Mouse (Mus musculus) lung, postnatal 0 days (tissue): Measurements from ENCODE around the gene Vmn2r28. TPM values are rescaled to one million over a fixed set of nuclear protein-coding genes. Genes with fewer than 3 reads are reported as not detected.
"Not testable (repeated sequence)": the region's sequence is repeated elsewhere in the genome, so short reads cannot be mapped to it uniquely, and the experiment has no call there.

Experiments
- ATAC-seq: fragments of 200-750 bp; cut with Nextera tagmentation; 2 replicates; pipeline ENCODE4 v1.8.0; 2017; ENCODE audit warnings: moderate library complexity
- DNase-seq: peaks from one replicate; pipeline ENCODE4 v3.0.0-alpha.2; 2016; ENCODE audit warnings: low spot score
- H3K27ac ChIP-seq: fragments of 300-500 bp; sonication (generic); 2 replicates; pipeline ENCODE4 v1.5.1; 2014; ENCODE audit warnings: antibody characterized with exemption, mild to moderate bottlenecking, low read length, mixed read lengths
- H3K27me3 ChIP-seq: fragments of 300-500 bp; sonication (generic); replicated peaks from 2 replicates; pipeline ENCODE4 v1.6.1; 2014; ENCODE audit warnings: low read length, mixed read lengths; ENCODE audit not compliant: insufficient read depth
- H3K36me3 ChIP-seq: fragments of 300-500 bp; sonication (generic); 2 replicates; pipeline ENCODE4 v1.6.1; 2014; ENCODE audit warnings: low read length, mixed read lengths; ENCODE audit not compliant: insufficient read depth
- H3K4me1 ChIP-seq: fragments of 300-500 bp; sonication (generic); 2 replicates; pipeline ENCODE4 v1.6.1; 2014; ENCODE audit warnings: antibody characterized with exemption, low read depth, low read length, mixed read lengths; ENCODE audit not compliant: insufficient read depth
- H3K4me2 ChIP-seq: fragments of 300-500 bp; sonication (generic); replicated peaks from 2 replicates; pipeline ENCODE4 v1.6.1; 2014; ENCODE audit warnings: low read depth, mild to moderate bottlenecking, low read length, moderate library complexity, mixed read lengths
- H3K4me3 ChIP-seq: fragments of 300-500 bp; sonication (generic); 2 replicates; pipeline ENCODE4 v1.5.1; 2014; ENCODE audit warnings: low read depth, low read length
- H3K9ac ChIP-seq: fragments of 300-500 bp; sonication (generic); replicated peaks from 2 replicates; pipeline ENCODE4 v1.6.1; 2014; ENCODE audit warnings: low read depth, mild to moderate bottlenecking
- H3K9me3 ChIP-seq: fragments of 300-500 bp; sonication (generic); 2 replicates; pipeline ENCODE4 v1.6.1; 2016; ENCODE audit warnings: low read length, mixed read lengths
- CTCF ChIP-seq: IDR thresholded peaks from 2 replicates; pipeline ENCODE4 v1.5.1; 2016; ENCODE audit warnings: antibody characterized with exemption, mild to moderate bottlenecking
- EP300 ChIP-seq: IDR thresholded peaks from 2 replicates; pipeline ENCODE4 v1.6.1; 2016; ENCODE audit warnings: antibody characterized with exemption, mild to moderate bottlenecking, control low read depth
- WGBS: fragments of 180-500 bp; shearing (Covaris S2); extraction: QIAGEN DNeasy Blood & Tissue Kit; methylation state at CpG from one replicate; pipeline ENCODE4 v1.1.7; 2014; 5-methylcytosine and 5-hydroxymethylcytosine counted together
- polyA plus RNA-seq: library from polyadenylated mRNA; unstranded; fragments of >200 nt; fragmentation: Nextera tagmentation; extraction: Ambion mirVana; gene quantifications from 2 replicates; pipeline ENCODE4 v1.2.1, GENCODE M21; 2015

Vmn2r28 gene
- not detected in 2 replicates for polyA plus RNA-seq

DNA sequence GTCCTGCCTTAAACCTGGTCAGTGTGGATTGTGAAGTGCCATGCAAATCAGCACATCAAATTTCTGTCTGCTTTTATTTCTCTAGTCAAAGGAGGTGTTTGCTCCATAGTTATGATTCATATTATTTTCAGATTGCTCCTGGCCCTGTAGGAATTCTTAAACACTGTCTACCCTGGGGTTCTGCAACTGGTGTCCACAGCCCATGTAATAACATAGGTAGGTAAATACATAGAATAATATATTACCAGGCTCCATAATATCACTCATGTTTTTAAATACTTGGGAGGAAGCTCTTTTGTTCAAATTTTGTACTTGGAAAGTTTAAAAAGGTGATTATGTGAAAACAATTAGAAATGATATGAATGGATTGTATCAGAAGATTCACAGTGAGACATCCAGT, at the start of gene Vmn2r28:
Vmn2r28 (minus strand) TSS at position 101 of the 400 bp plus-strand sequence.
- ATAC-seq, DNase-seq, H3K4me3 ChIP-seq, H3K9ac ChIP-seq, H3K36me3 ChIP-seq, H3K9me3 ChIP-seq, H3K4me2 ChIP-seq, H3K27ac ChIP-seq, H3K27me3 ChIP-seq, H3K4me1 ChIP-seq: not testable (repeated sequence)

DNA sequence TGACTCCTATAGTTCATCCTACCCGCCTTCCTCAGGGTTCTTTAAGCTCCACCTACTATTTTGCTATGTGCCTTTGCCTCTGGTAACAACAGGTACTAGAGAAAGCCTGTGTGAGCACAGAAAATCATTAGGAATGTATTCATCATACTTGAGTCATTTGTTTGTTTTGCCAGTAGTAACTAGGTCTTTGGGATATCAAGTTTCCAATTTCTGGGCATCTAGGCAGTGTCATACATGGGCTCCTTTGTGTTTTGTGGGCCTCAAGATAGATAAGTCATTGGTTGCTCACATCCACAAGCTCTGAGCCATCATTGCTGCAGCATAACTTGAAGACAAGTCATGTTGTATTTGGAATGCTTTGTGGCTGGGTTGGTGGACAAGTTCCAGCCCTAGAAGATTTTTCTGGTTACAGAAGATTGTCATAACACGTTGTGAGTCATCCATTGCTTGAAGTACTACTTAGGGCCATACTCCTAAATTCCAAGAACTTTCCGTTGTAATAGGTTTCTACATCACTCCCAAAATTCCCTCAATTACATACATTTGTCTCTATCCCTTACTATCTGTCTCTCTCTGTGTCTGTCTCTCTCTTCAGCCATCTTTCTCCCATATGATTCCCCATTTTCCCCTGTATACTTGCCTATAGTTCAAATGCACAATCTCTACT, 47.1 kb upstream of the Vmn2r28 start:
- WGBS: 46% methylated on average over 3 of the region's 3 CpGs
- not testable (repeated sequence) for H3K36me3 ChIP-seq, H3K9me3 ChIP-seq, H3K27me3 ChIP-seq, H3K4me3 ChIP-seq, H3K4me2 ChIP-seq, H3K4me1 ChIP-seq, H3K27ac ChIP-seq, DNase-seq, H3K9ac ChIP-seq, ATAC-seq

DNA sequence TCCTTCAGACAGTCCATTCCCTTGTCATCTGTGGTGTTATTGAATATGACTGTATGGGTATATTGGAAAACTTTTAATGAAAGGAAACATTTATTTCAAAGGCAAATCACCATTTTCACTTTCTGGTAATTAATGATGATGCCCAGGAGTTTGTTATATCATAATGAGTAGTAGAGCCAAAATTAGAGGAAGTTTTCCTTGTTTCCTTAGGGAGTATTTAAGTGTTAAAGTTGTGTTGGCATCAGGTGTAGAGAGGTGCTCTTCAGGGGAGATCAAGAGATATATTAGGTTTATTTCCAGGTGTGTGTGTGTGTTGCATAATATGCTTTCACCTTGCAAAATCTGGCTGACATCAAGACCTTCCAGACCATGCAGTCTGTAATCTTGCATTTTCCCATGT, 37.1 kb downstream of the Vmn2r28 start, which contains the start of gene Vmn1r59:
Vmn1r59 (minus strand) TSS at position 101 of the 400 bp plus-strand sequence.
- H3K36me3 ChIP-seq: no peaks in the 10 kb centered on the region
- H3K27ac ChIP-seq: no peak within 1 kb of the TSS
- H3K4me2 ChIP-seq: no peak within 1 kb of the TSS
- TF ChIP-seq EP300: no peak
- no peak for TF ChIP-seq CTCF
- H3K9me3 ChIP-seq: no peaks in the 10 kb centered on the region
- H3K4me3 ChIP-seq: no peak within 1 kb of the TSS
- no peaks in the 10 kb centered on the region for H3K27me3 ChIP-seq
- DNase-seq (no peak), ATAC-seq (no peak)
- no peak within 1 kb of the TSS for H3K9ac ChIP-seq
- H3K4me1 ChIP-seq: no peaks in the 10 kb centered on the region

DNA sequence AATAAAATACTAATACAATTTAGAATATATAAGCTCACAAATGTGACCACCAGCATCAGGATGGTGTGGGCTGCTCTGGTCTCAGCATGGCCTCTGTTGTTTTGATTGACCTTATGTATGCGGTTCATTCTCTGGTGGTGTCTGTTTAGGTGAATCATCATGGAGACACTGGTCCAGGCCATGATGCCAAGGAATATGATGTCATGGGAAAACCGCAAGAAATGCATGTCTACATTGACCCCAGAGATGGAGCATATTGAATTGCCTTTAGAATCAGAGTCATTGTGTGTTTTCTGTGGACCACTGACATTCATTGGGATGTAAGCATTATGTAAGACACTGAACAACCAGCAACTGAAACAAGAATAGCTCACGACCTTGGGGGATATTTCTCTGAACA, 39.7 kb downstream of the Vmn2r28 start:
- WGBS: 65% methylated on average over 3 of the region's 3 CpGs
- H3K9ac ChIP-seq, H3K9me3 ChIP-seq, ATAC-seq, H3K4me3 ChIP-seq, H3K4me1 ChIP-seq, H3K27me3 ChIP-seq, H3K4me2 ChIP-seq, H3K27ac ChIP-seq, DNase-seq, H3K36me3 ChIP-seq: not testable (repeated sequence)

DNA sequence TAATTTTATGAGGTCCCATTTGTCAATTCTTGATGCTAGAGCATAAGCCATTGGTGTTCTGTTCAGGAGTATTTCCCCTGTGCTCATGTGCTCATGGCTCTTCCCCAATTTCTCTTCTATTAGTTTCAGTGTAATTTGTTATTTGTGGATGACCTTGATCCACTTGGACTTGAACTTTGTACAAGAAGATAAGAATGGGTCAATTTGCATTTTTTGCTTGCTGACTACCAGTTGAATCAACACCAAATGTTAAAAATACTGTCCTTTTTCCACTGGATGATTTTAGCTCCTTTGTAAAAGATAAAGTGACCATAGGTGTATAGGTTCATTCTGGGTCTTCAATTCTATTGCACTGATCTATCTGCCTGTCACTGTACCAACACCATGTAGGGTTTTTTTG, 45.1 kb downstream of the Vmn2r28 start:
- H3K4me1 ChIP-seq: no peaks in the 10 kb centered on the region
- ATAC-seq (no peak), DNase-seq (no peak)
- TF ChIP-seq EP300 (no peak), CTCF (no peak)
- H3K27me3 ChIP-seq: no peaks in the 10 kb centered on the region
- H3K4me3 ChIP-seq: no peak overlapping the region
- H3K36me3 ChIP-seq: no peaks in the 10 kb centered on the region
- H3K4me2 ChIP-seq: no peak overlapping the region
- no peaks in the 10 kb centered on the region for H3K9me3 ChIP-seq
- H3K9ac ChIP-seq: no peak overlapping the region
- no peak overlapping the region for H3K27ac ChIP-seq

Other genes starting within 250 kb of the Vmn2r28 start
- gene Gm5065, start 143.4 kb downstream of the Vmn2r28 start, polyA plus RNA-seq: not detected in 2 replicates
- gene Nlrp2, start 142.9 kb downstream of the Vmn2r28 start, polyA plus RNA-seq: not detected in 2 replicates
- not detected in 2 replicates for gene Vmn1r58, start 80.6 kb downstream of the Vmn2r28 start, polyA plus RNA-seq
- gene Vmn1r59, start 37.2 kb downstream of the Vmn2r28 start, polyA plus RNA-seq: not detected in 2 replicates
- gene Vmn1r60, start 53.4 kb upstream of the Vmn2r28 start, polyA plus RNA-seq: not detected in 2 replicates
- gene Vmn1r61, start 119.3 kb upstream of the Vmn2r28 start, polyA plus RNA-seq: not detected in 2 replicates
- gene Vmn1r62, start 179.7 kb upstream of the Vmn2r28 start, polyA plus RNA-seq: not detected in 2 replicates